Mouse (Mus musculus) colon, adult 2 months (tissue): ENCODE data around the gene Katnal1. TPM values are rescaled to one million over a fixed set of nuclear protein-coding genes. Genes with fewer than 3 reads are reported as not detected.

ENCODE experiments used
- polyA plus RNA-seq: library from polyadenylated mRNA; depleted of rRNA; stranded (reverse); fragments of >200 nt; gene quantifications from 2 replicates; pipeline ENCODE4 v1.2.3, GENCODE M21; 2012; rRNA removed

Katnal1 gene
- polyA plus RNA-seq, result 1.6 and 2.9 TPM in 2 replicates

GRCm38 (mm10) chr5:148929116-148929449, at the start of gene Katnal1:
TSS of gene Katnal1 (minus strand) at chr5:148929320.

Other genes with a start within 250 kb of the Katnal1 start
- gene Gm42791, start 65.8 kb upstream of the Katnal1 start, polyA plus RNA-seq, result not detected in 2 replicates